Mouse (Mus musculus): ENCODE data around the gene Acad12.
"Not testable (repeated sequence)": the region's sequence is repeated elsewhere in the genome, so short reads cannot be mapped to it uniquely, and the experiment has no call there.

The Acad12 gene

DNA sequence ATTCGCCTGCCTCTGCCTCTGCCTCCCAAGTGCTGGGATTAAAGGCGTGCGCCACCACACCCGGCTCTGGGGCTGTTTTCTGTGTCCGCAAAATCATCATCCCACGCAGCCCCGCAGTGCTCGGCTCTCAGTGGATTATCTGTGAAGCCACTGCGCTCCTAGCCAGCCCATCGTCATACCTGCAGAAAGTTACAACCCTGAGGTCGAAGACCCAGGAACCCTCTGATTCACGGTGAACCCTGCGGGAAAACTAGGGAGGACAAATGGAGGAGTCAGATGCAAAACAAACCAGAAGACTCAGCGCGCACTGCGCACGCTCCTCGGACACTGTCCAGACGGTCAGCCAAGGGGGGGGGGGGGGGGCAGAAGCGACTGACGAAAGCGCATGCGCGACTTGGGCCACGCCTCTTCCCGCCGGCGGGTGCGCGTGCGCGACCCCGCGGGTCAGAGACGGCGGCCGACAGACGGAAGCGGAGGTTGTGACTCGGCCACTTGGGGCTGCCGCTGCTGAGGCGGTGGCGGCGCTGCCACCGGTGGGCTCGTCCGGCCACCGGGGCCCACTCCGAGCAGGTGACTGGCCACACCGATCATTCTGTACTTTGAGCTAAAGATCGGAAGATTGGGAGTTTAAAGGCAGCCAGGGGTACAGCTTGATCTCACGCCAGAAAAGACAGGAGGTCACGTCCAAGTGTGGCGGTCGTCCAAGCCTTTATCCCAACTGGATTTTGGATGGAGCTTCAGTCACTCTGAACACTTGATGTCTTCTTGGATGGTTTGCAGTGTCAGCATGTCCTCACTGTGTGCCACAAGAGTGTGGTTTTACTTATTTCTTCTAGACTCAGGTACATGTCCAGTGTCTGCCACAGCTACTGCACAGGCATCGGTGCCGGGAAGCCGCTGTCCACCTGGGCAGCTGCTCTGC is at the start of gene Acad12:
Acad12 (minus strand) TSS at position 347 of the 922 bp plus-strand sequence.
- peak; percentile 82 for DNase-seq (ENCODE audit: low read depth, low spot score)

- DNase-seq (ENCODE audit: low read depth, low spot score), result no peak
Measured at GRCm38 (mm10) chr5:121668411-121668810, 49.7 kb upstream of the Acad12 start.

- DNase-seq (ENCODE audit: low read depth, low spot score), result no peak
Measured at GRCm38 (mm10) chr5:121667067-121667466, 48.3 kb upstream of the Acad12 start.

DNA sequence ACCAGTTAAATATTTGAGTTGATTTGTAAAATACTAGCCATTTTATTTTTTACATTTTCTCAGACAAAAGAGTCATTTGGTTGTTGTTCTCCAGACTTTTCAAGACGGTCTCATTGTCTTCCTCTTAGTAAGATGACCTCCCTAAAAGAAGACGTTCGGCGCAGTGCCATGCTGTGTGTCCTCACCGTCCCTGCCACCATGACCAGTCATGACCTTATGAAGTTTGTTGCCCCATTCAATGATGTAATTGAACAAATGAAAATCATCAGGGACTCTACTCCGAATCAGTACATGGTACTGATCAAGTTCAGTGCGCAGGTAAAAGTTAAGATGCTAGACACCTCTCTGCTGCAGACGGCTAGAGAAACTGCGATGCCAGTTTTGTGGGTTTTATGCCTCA is 46.2 kb upstream of the Acad12 start:
- no peak for DNase-seq (ENCODE audit: low read depth, low spot score)

DNA sequence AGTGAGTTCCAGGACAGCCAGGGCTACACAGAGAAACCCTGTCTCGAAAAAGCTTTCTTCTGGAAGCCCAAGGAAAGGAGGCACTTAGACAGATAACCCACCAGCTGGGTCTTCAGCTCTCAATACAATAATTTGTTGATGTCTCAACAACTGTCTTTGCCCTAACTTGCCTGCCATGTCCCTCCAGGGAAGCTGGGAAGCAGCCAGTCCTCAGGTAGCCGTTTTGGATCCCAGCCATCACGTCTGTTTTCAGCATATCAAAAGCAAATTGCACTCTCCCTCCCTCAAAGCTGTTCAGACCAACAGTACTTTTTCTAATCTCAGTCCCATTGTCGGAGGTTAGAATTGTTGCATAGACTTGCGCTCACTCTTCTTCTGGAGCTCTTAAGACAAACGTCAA is 45.3 kb upstream of the Acad12 start:
- DNase-seq (ENCODE audit: low read depth, low spot score), result no peak

DNA sequence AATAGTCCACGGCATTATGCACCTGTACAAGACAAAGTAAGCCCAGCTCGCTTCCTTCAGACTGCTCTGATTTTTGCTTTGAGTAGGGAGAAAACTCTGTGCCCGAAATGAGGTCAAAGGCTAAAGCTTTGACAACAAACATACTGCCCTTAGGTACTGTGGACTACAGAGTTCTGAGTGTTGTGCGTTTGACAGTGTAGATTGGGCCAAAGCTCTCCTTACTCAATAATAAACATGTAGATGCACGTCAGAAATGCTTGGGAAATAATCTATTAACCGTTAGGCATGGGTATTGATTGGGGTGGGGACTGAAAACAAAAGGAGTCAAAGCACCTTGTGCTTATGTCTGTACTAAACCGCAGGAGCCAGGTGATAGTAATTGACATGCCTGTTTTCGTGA is 44.7 kb upstream of the Acad12 start:
- no peak for DNase-seq (ENCODE audit: low read depth, low spot score)

- DNase-seq (ENCODE audit: low read depth, low spot score), result no peak
Measured at GRCm38 (mm10) chr5:121661494-121661893, 42.8 kb upstream of the Acad12 start.

- no peak for DNase-seq (ENCODE audit: low read depth, low spot score)
Measured at GRCm38 (mm10) chr5:121660897-121661254, 42.1 kb upstream of the Acad12 start.

GRCm38 (mm10) chr5:121660059-121660896 is 41.5 kb upstream of the Acad12 start, which contains the start of the genes Acad10 and Brap:
Gene Acad10, minus strand, starts transcription at chr5:121660514.
Gene Brap, plus strand, starts transcription at chr5:121660563.
- DNase-seq (ENCODE audit: low read depth, low spot score), result peak; percentile 92

GRCm38 (mm10) chr5:121657656-121658055 is 38.9 kb upstream of the Acad12 start:
- not testable (repeated sequence) for DNase-seq (ENCODE audit: low read depth, low spot score)

GRCm38 (mm10) chr5:121656866-121657265 is 38.1 kb upstream of the Acad12 start:
- not testable (repeated sequence) for DNase-seq (ENCODE audit: low read depth, low spot score)

GRCm38 (mm10) chr5:121654526-121654925 is 35.8 kb upstream of the Acad12 start:
- no peak for DNase-seq (ENCODE audit: low read depth, low spot score)

DNA sequence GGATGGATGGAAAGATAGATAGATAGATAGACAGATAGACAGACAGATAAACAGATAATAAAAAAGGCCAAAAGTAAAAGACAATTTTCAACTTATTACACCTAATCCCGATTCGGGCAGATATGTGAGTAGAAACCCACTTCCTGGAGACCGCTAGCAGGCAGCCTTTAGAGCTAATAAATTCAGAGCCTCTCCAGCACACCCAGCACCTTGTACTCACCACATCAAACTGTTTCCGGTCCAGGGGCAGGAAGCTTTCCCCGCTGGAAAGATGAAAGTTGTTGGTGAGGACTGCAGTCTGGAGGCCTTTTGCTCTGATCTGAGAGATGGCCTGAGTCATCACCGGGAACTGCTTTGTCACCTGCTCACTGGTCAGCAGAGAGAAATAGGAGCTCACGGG is 30.4 kb upstream of the Acad12 start:
- DNase-seq (ENCODE audit: low read depth, low spot score), result no peak

DNA sequence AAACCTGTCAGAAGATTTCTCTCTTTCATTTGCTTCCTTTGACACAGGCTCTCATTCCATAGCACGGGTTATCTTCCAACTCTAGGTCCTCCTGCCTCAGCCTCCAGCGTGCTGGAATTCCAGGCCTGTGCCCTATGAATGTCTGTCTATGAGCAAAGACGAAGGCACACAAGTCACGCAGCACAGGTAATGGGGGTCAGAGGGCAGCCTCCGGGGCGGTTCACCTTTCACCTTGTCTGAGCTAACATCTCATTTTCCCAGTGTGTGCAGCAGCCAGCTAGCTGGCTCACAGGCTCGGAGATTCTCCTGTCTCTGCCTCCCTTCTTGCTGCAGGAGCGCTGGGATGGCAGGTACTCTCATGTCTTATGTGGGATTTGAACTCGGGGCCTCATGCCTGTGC is 20.9 kb upstream of the Acad12 start:
- DNase-seq (ENCODE audit: low read depth, low spot score), result no peak

- no peak for DNase-seq (ENCODE audit: low read depth, low spot score)
Measured at GRCm38 (mm10) chr5:121637296-121637695, 18.6 kb upstream of the Acad12 start.

DNA sequence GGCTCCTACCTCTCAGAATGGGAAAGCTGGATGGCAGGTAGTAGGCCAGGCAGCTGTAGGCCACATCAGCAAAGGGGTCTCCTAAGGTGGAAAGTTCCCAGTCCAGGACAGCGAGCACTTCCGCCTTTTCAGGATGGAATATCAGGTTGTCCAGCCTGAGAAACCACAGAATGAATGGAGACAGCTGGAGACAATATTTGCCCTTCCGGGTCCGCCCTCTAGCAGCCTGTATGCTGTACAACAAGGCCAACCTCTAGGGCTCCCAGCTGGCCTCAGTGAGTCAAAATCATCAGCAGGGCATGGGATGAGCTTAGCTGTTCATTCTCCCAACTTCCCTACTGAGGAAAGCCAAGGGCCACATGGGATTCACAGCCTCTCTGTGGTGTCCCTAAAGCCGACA is 15.9 kb upstream of the Acad12 start:
- no peak for DNase-seq (ENCODE audit: low read depth, low spot score)

DNA sequence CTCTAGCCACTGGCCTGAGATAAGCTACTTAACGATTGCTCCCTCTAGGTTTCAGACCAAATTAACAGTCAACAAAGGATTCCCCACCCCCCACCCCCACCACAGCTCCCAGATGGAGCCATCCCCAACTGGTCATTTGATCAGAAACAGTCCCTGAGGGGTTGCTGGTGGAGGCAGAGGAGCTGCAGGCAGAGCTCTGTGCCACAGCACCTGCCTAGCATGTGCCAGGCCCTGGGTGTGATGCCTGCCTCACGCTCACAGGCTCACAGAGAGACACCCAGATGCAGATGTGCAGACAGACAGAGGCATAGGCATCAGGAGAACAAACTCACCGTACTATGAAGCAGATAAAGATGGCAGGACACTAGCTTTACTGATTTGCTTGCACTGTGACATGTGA is 14.1 kb upstream of the Acad12 start:
- no peak for DNase-seq (ENCODE audit: low read depth, low spot score)

- not testable (repeated sequence) for DNase-seq (ENCODE audit: low read depth, low spot score)
Measured at GRCm38 (mm10) chr5:121631106-121631647, 12.4 kb upstream of the Acad12 start.

DNA sequence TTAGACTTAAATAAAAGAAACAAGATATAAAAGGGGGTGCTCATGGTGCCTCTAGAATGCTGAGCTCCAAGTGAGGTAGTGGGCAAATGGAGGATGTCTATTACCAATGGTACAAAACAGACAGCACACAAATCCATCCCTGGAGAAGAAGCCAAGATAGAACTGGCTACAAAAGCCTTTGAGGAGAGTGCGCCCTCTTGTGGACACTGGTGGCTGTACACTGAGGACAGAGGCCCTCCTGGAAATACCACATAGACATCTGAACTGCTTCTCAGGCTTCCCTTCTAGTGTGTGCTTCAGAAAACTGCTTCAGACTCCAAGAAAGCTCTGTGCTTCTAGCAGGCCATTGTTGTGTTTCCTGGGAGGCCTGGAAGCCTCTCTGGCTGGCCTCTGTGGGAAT is 9.1 kb upstream of the Acad12 start:
- peak; percentile 47 for DNase-seq (ENCODE audit: low read depth, low spot score)

- no peak for DNase-seq (ENCODE audit: low read depth, low spot score)
Measured at GRCm38 (mm10) chr5:121623241-121623640, 4.5 kb upstream of the Acad12 start.

DNA sequence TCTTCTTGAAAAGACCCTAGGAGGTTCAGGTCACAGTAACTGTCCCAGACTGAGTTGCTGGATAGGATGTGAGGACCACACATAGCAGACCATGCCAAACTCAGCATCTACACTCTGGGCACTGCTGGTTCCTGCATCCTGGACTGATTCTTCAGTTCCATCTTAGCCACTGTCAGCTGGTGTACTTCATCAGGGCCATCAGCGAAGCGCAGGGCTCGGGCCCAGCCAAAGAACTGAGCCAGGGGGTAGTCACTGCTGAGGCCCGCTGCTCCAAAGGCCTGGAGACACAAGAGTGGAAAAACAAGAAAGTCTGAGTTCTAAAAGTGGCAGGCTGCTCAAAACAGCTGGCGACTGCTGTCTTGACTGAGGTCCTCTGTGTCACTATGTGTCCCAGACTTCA is 2.4 kb upstream of the Acad12 start:
- no peak for DNase-seq (ENCODE audit: low read depth, low spot score)

DNA sequence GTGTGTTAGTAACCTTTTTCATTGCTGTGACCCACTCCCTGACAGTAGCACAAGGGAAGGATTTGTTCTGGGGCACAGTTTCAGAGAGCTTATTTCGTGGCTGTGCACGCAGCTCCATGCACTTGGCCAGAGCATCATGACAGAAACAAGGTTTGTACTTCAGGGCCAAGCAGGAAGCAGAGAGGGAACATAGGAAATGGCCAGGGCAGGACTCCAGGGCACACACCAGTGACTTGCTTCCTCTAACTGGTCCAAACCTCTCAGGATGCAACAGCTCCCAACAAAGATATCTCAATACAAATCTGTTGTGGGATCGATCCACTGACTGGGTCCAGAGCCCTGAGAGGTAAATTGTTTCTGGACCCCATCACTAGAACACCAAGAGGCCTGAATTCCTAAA is 3.8 kb downstream of the Acad12 start:
- DNase-seq (ENCODE audit: low read depth, low spot score), result not testable (repeated sequence)
